Mouse (Mus musculus): ENCODE measurements around the gene Erbb2. TPM values are rescaled to one million over a fixed set of nuclear protein-coding genes. Genes with fewer than 3 reads are reported as not detected.

Erbb2 gene
- 37.2 and 39.4 TPM in 2 replicates for polyA plus RNA-seq (2015; fragmentation: Nextera tagmentation; extraction: Ambion mirVana)

DNA sequence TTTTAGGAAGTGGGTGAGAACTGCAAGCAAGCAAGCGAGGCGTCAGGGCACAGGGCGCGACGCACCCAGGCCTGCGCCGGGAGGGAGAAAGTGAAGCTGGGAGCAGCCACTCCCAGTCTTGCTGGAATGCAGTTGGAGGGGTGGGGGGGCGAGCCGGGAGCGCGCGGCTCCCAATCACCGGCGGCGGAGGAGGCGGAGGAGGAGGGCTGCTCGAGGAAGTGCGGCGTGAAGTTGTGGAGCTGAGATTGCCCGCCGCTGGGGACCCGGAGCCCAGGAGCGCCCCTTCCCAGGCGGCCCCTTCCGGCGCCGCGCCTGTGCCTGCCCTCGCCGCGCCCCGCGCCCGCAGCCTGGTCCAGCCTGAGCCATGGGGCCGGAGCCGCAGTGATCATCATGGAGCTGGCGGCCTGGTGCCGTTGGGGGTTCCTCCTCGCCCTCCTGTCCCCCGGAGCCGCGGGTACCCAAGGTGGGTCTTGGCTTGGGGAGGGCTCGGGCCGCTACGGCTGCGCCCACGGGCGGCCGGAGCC lies at the start of gene Erbb2:
Gene Erbb2 (plus strand): TSS at position 198 of the 524 bp plus-strand sequence.
- H3K4me1 ChIP-seq: peaks cover 56% of the 10 kb centered on the region

DNA sequence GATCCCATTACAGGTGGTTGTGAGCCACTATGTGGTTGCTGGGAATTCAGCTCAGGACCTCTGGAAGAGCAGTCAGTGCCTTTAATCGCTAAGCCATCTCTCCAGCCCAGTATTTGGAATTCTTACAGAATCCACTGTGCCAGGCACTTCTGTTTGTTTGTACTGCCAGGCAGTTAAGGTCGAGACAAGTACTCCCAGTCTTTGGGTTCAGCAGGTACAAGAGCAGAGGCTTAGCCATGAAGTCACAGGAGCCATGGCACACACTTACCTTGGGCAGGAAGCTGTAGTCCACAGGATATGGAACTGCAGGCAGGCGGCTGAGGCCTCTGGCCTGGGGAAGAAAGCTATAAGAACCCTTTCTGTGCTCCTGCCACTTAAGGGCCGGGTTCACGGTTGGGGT lies 48.5 kb upstream of the Erbb2 start:
- H3K27me3 ChIP-seq: no peaks in the 10 kb centered on the region
- peaks cover 39% of the 10 kb centered on the region for H3K4me1 ChIP-seq
- peak overlapping the region; percentile 85 for H3K27ac ChIP-seq
- no peak overlapping the region for H3K9ac ChIP-seq
- H3K9me3 ChIP-seq: no peaks in the 10 kb centered on the region
- no peak overlapping the region for H3K4me2 ChIP-seq
- H3K36me3 ChIP-seq: no peaks in the 10 kb centered on the region
- no peak for ATAC-seq (ENCODE audit: borderline replicate concordance, extremely low read depth, low FRiP score, low TSS enrichment)
- 48% methylated on average over 5 of the region's 5 CpGs for WGBS
- H3K4me3 ChIP-seq: no peak overlapping the region

More for the DNA sequence above, at the start of gene Erbb2:
- peak; percentile 87 for ATAC-seq (ENCODE audit: borderline replicate concordance, extremely low read depth, low FRiP score, low TSS enrichment)
- under 1% methylated on average over 49 of the region's 49 CpGs for WGBS
- 0 out of 2 replicates have a peak, but pooled peaks cover 4% of the 10 kb centered on the region for H3K36me3 ChIP-seq
- H3K9me3 ChIP-seq: no peaks in the 10 kb centered on the region
- peak within 1 kb of the TSS; percentile 97 for H3K27ac ChIP-seq
- no peaks in the 10 kb centered on the region for H3K27me3 ChIP-seq
- peak within 1 kb of the TSS; percentile 86 for H3K4me3 ChIP-seq
- H3K4me2 ChIP-seq: peak within 1 kb of the TSS; percentile 61
- peak within 1 kb of the TSS; percentile 92 for H3K9ac ChIP-seq

DNA sequence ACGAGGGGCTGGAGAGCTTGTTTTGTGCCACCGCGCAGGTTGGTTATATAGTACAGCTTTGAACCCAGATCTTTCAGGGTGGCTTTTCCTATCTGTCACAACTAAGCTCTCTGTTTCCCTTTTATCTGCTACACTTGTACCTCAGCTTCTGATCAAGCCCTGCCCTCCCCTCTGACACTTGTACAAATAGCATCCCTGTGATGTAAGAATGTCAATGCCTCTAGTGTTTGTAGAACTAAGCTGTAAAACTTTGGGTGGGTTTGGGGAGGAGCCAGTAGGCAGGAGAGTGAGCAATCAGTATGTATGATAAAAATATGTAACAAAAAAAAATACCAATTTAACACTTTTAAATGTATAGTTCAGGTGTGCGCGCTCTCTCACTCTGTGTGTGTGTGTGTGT lies 47.9 kb upstream of the Erbb2 start:
- H3K4me3 ChIP-seq: no peak overlapping the region
- no peaks in the 10 kb centered on the region for H3K27me3 ChIP-seq
- H3K36me3 ChIP-seq: no peaks in the 10 kb centered on the region
- H3K9me3 ChIP-seq: no peaks in the 10 kb centered on the region
- peaks cover 33% of the 10 kb centered on the region for H3K4me1 ChIP-seq
- ATAC-seq (ENCODE audit: borderline replicate concordance, extremely low read depth, low FRiP score, low TSS enrichment): no peak
- H3K27ac ChIP-seq: peak overlapping the region; percentile 85
- no peak overlapping the region for H3K4me2 ChIP-seq
- no peak overlapping the region for H3K9ac ChIP-seq
- WGBS: 66% methylated on average over 5 of the region's 5 CpGs

DNA sequence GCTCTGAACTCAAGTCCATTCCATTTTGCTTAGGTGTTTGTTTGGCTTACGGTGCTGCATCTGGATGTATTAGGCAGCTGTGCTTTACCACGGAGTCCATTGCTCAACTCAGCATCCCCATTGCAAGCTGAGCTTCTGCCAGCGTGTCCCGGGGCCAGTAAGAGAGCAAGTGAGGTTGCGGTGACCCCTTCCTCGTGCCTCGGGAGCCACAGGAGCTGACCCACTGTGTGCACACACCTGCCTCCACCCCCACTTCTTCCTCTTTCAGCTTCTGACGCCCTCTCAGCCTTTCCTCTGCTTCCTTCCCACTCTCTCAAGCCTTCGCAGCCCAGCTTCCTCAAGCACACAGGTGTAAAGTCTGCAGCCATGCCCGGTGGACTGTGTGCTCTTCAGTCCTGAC lies 46.0 kb upstream of the Erbb2 start:
- 67% methylated on average over 10 of the region's 10 CpGs for WGBS

DNA sequence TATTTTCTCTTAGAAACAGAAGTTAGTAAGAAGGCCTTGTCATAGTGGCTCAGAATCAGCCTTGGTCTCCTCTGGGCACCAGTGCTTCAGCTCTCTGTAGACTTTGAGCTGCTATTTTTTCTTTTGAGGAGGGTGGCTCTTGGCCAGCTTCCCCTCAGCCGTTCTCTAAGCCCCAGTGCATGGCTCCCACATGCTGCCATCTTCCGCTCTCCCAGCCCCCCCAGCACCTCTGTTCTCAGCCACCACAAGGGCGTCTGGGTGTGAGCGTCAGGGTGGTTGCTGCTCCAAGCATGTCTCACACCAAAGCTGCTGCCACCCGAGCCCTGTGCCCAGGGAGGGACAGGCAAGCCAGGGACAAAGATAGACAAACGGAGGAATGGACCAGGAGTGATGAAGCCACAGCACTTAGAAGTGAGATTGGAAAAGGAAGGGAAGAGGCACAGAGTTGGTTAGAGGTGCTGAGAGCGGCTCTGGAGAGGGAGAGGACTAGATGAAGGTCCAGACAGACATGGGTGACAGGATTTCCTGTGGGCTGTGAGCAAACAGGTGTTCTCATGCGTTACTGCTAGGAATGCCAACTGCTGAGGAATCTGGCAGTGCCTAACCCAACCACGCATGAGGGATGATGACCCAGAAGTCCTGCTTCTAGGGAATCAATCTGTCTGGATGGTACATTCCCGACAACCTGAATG lies 45.0 kb upstream of the Erbb2 start:
- no peak for ATAC-seq (ENCODE audit: borderline replicate concordance, extremely low read depth, low FRiP score, low TSS enrichment)
- Histone ChIP-seq H3K9ac (no peak overlapping the region), H3K4me3 (no peak overlapping the region), H3K36me3 (no peaks in the 10 kb centered on the region), H3K27me3 (no peaks in the 10 kb centered on the region), H3K9me3 (no peaks in the 10 kb centered on the region), H3K27ac (no peak overlapping the region), H3K4me2 (no peak overlapping the region), H3K4me1 (peaks cover 21% of the 10 kb centered on the region)
- WGBS: 71% methylated on average over 10 of the region's 10 CpGs

More for the DNA sequence above, 46.0 kb upstream of the Erbb2 start:
- no peaks in the 10 kb centered on the region for H3K36me3 ChIP-seq
- peaks cover 22% of the 10 kb centered on the region for H3K4me1 ChIP-seq
- no peaks in the 10 kb centered on the region for H3K27me3 ChIP-seq
- no peaks in the 10 kb centered on the region for H3K9me3 ChIP-seq
- H3K9ac ChIP-seq: no peak overlapping the region
- H3K4me3 ChIP-seq: no peak overlapping the region
- ATAC-seq (ENCODE audit: borderline replicate concordance, extremely low read depth, low FRiP score, low TSS enrichment): no peak
- no peak overlapping the region for H3K27ac ChIP-seq
- H3K4me2 ChIP-seq: no peak overlapping the region

DNA sequence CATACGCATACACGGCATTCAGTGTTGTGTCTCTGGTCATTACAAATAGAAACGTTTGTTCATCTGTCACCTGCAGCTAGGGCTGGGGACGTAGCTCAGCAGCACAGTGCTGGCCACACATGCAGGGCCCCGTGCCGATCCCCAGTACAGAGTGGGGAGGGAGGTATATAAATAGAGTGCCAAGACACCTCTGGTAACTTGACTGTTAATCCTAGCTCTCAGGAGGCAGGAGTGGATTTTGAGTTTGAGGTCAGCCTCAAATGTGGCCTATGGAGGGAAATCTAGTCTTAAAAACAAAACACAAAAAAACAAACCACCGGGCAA lies 44.4 kb upstream of the Erbb2 start:
- Histone ChIP-seq H3K36me3 (0 out of 2 replicates have a peak, but pooled peaks cover 2% of the 10 kb centered on the region), H3K9ac (no peak overlapping the region), H3K4me2 (no peak overlapping the region), H3K4me3 (no peak overlapping the region), H3K9me3 (no peaks in the 10 kb centered on the region), H3K4me1 (peaks cover 19% of the 10 kb centered on the region), H3K27ac (no peak overlapping the region), H3K27me3 (no peaks in the 10 kb centered on the region)
- 72% methylated on average over 7 of the region's 7 CpGs for WGBS
- no peak for ATAC-seq (ENCODE audit: borderline replicate concordance, extremely low read depth, low FRiP score, low TSS enrichment)

DNA sequence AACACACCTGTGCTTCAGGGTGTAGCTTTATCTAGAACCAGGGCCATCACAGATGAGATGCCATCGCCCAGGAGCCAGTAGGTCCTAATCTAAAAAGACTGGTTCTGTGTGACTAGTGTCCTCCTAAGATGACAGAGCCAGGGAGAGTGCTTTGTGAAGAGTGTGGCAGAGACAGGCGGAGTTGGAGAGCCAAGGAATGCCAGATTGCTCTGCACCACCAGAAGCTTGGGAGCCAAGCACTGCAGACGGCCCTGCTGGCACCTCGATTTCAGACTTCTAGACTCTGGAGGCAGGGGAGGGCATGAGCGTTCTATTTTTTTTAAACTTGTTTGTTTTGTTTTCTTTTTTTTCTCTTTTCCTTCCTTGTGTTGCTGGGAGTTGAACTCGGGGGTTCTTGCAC lies 42.9 kb upstream of the Erbb2 start:
- Histone ChIP-seq H3K4me1 (peaks cover 4% of the 10 kb centered on the region), H3K4me2 (no peak overlapping the region), H3K9ac (no peak overlapping the region), H3K4me3 (no peak overlapping the region), H3K27me3 (no peaks in the 10 kb centered on the region), H3K9me3 (no peaks in the 10 kb centered on the region), H3K27ac (no peak overlapping the region), H3K36me3 (peaks cover 4% of the 10 kb centered on the region; the same call in 1 of the 2 replicates)
- no peak for ATAC-seq (ENCODE audit: borderline replicate concordance, extremely low read depth, low FRiP score, low TSS enrichment)
- WGBS: 72% methylated on average over 6 of the region's 6 CpGs

DNA sequence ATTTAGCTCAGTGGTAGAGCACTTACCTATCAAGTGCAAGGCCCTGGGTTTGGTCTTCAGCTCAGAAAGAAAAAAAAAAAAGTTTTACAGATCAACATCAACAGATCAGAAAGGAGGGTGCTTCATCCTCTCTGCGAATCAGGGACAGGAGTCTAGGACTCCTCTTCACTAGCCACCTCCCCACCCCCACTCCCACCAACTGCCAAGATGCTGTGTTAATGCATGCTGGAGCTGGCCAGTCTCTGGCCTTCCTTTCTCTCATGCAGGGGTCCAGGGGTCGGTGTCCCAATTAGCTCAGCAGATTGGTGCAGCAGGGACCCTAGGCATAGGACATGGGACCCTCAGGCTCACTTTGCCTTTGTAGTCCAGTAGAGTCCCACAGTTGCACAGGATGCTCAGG lies 41.7 kb upstream of the Erbb2 start:
- H3K36me3 ChIP-seq: peaks cover 17% of the 10 kb centered on the region
- no peaks in the 10 kb centered on the region for H3K27me3 ChIP-seq
- H3K4me2 ChIP-seq: no peak overlapping the region
- WGBS: 88% methylated on average over 2 of the region's 2 CpGs
- H3K4me3 ChIP-seq: no peak overlapping the region
- no peak overlapping the region for H3K9ac ChIP-seq
- H3K4me1 ChIP-seq: 0 out of 2 replicates have a peak, but pooled peaks cover 3% of the 10 kb centered on the region
- ATAC-seq (ENCODE audit: borderline replicate concordance, extremely low read depth, low FRiP score, low TSS enrichment): no peak
- H3K27ac ChIP-seq: no peak overlapping the region
- H3K9me3 ChIP-seq: no peaks in the 10 kb centered on the region

DNA sequence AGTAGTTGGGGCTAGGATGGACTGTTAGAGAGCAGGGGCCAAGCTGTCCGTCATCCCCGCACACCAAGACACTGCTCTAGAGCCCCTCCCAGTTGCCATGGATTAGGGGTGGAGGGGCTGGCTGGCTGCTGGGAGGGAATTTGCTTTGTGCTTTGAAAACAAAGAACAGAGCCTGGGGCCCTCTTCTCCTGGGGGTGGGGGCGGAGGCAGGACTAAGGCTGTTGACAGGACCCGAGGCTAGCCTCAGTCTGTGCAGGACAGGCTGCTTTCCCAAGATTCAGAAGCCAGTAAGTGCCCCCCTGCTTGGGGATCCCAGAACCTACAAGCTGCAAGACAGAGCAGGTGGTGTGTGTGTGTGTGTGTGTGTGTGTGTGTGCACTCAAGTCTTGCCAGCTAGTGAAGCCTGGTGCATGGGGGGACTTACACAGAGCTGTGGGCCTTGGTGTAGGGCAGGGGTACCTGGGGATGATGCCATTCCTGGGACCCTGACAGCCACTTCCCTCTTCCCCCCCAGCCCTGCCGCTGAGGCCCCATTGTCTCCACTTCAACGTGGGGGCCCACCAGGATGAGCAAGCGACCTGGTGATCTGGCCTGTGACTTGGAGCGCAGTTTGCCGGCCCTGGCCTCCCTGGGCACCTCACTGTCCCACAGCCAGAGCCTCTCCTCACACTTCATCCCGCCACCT lies 40.6 kb upstream of the Erbb2 start:
- no peak overlapping the region for H3K9ac ChIP-seq
- H3K4me1 ChIP-seq: 0 out of 2 replicates have a peak, but pooled peaks cover 3% of the 10 kb centered on the region
- H3K27ac ChIP-seq: no peak overlapping the region
- H3K27me3 ChIP-seq: no peaks in the 10 kb centered on the region
- peaks cover 28% of the 10 kb centered on the region for H3K36me3 ChIP-seq
- H3K4me3 ChIP-seq: no peak overlapping the region
- peak; percentile 13; the same call in 1 of the 2 replicates for ATAC-seq (ENCODE audit: borderline replicate concordance, extremely low read depth, low FRiP score, low TSS enrichment)
- WGBS: 56% methylated on average over 10 of the region's 10 CpGs
- no peak overlapping the region for H3K4me2 ChIP-seq
- H3K9me3 ChIP-seq: no peaks in the 10 kb centered on the region

DNA sequence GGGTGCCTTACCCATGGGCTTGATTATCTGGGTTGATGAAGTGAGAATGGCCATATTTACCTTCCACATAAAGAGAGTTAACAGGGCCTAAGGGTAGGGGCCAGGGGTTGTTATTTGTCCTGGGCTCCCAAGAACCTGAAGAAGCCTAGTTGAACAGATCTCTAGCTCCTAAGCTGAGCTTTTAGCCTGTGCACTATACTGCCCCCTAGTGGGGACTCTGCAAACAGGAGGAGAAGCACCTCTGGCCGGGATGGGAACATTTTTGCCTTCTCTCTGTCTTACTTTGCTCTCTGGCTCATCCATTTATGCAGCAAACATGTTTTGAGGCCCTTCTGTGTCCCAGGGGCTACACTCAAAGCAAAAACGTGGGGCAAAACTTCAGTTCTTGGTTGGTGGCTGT lies 39.9 kb upstream of the Erbb2 start:
- no peak overlapping the region for H3K9ac ChIP-seq
- H3K27me3 ChIP-seq: no peaks in the 10 kb centered on the region
- no peak for ATAC-seq (ENCODE audit: borderline replicate concordance, extremely low read depth, low FRiP score, low TSS enrichment)
- H3K27ac ChIP-seq: no peak overlapping the region
- whole genome bisulfite sequencing: 2% methylated on average over 2 of the region's 2 CpGs
- peaks cover 34% of the 10 kb centered on the region for H3K36me3 ChIP-seq
- H3K9me3 ChIP-seq: no peaks in the 10 kb centered on the region
- H3K4me3 ChIP-seq: no peak overlapping the region
- 0 out of 2 replicates have a peak, but pooled peaks cover 3% of the 10 kb centered on the region for H3K4me1 ChIP-seq
- H3K4me2 ChIP-seq: no peak overlapping the region

DNA sequence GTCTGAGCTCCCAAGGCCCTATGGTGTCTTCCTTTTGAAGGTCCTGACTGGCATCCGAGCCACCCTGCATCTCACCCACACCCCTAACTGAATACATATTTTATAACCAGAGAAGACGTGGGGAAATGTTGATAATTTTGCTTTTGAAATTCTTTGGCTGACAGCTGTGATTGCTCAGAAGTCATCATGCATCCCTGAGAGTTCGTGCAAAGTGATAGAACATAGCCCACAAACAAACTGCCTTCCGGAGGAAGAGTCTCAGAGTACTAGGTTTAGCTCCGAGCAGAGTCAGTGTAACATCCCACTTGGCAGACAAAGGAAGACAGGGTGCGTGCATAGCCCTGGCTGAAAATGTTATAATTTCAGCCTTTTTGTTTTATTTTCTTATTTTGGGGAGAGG lies 39.0 kb upstream of the Erbb2 start:
- 68% methylated on average over 6 of the region's 6 CpGs for WGBS
- no peak overlapping the region for H3K9ac ChIP-seq
- H3K27ac ChIP-seq: no peak overlapping the region
- H3K4me1 ChIP-seq: 0 out of 2 replicates have a peak, but pooled peaks cover 3% of the 10 kb centered on the region
- H3K4me3 ChIP-seq: no peak overlapping the region
- H3K9me3 ChIP-seq: no peaks in the 10 kb centered on the region
- H3K4me2 ChIP-seq: no peak overlapping the region
- H3K27me3 ChIP-seq: no peaks in the 10 kb centered on the region
- H3K36me3 ChIP-seq: peaks cover 41% of the 10 kb centered on the region
- no peak for ATAC-seq (ENCODE audit: borderline replicate concordance, extremely low read depth, low FRiP score, low TSS enrichment)

DNA sequence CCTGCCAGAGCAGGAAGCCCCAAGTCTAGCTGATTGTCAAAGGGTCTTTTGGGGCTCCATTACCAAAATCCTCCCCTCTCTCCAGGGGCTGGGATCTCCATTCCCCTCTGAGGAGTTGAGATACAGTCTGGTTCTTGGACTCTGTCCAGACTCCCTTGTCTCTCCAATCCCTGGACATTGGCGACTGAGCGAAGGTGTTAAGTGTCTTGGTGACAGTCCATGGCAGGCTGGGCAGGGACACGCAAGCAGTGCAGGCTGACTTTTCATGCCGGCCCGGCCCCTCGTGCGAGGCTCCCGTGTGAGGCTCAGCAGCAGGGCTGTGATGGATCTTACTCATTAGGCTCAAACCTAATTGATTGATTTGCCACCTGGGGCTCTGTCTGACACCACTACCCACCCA lies 38.0 kb upstream of the Erbb2 start:
- WGBS: 64% methylated on average over 8 of the region's 8 CpGs
- Histone ChIP-seq H3K27ac (no peak overlapping the region), H3K4me1 (0 out of 2 replicates have a peak, but pooled peaks cover 3% of the 10 kb centered on the region), H3K27me3 (no peaks in the 10 kb centered on the region), H3K4me3 (no peak overlapping the region), H3K9ac (no peak overlapping the region), H3K9me3 (no peaks in the 10 kb centered on the region), H3K4me2 (no peak overlapping the region), H3K36me3 (peaks cover 51% of the 10 kb centered on the region)
- no peak for ATAC-seq (ENCODE audit: borderline replicate concordance, extremely low read depth, low FRiP score, low TSS enrichment)
